Mouse (Mus musculus) limb, embryonic 11.5 days (tissue): ENCODE data around the gene Hapln1. TPM values are rescaled to one million over a fixed set of nuclear protein-coding genes. Genes with fewer than 3 reads are reported as not detected.

Source experiments
- ATAC-seq: fragments of 200-750 bp; cut with Nextera tagmentation; 2 replicates; pipeline ENCODE4 v1.8.0; 2017; ENCODE audit warnings: low read depth; ENCODE audit not compliant: insufficient number of reproducible peaks, low FRiP score, low TSS enrichment
- DNase-seq: peaks from one replicate; pipeline ENCODE4 v3.0.0-alpha.2; 2015; ENCODE audit warnings: low spot score
- H3K27ac ChIP-seq: fragments of 300-500 bp; sonication (generic); replicated peaks from 2 replicates; pipeline ENCODE4 v1.5.1; 2014; ENCODE audit warnings: low read depth, mild to moderate bottlenecking, low read length
- H3K27me3 ChIP-seq: fragments of 300-500 bp; sonication (generic); 2 replicates; pipeline ENCODE4 v1.6.1; 2014; ENCODE audit warnings: mild to moderate bottlenecking, low read length, mixed read lengths; ENCODE audit not compliant: control insufficient read depth, insufficient read depth
- H3K36me3 ChIP-seq: fragments of 300-500 bp; sonication (generic); 2 replicates; pipeline ENCODE4 v1.6.1; 2014; ENCODE audit warnings: mild to moderate bottlenecking, low read length, moderate library complexity, mixed read lengths; ENCODE audit not compliant: control insufficient read depth, insufficient read depth
- H3K4me1 ChIP-seq: fragments of 300-500 bp; sonication (generic); 2 replicates; pipeline ENCODE4 v1.6.1; 2014; ENCODE audit warnings: low read length, mixed read lengths; ENCODE audit not compliant: control insufficient read depth, insufficient read depth
- H3K4me2 ChIP-seq: fragments of 300-500 bp; sonication (generic); 2 replicates; pipeline ENCODE4 v1.6.1; 2014; ENCODE audit warnings: low read depth, mild to moderate bottlenecking, moderate library complexity; ENCODE audit not compliant: severe bottlenecking
- H3K4me3 ChIP-seq: fragments of 300-500 bp; sonication (generic); 2 replicates; pipeline ENCODE4 v1.5.1; 2014; ENCODE audit warnings: low read depth, low read length
- H3K9ac ChIP-seq: fragments of 300-500 bp; sonication (generic); 2 replicates; pipeline ENCODE4 v1.6.1; 2014; ENCODE audit warnings: mild to moderate bottlenecking, low read length
- H3K9me3 ChIP-seq: fragments of 300-500 bp; sonication (generic); 2 replicates; pipeline ENCODE4 v1.6.1; 2016; ENCODE audit warnings: low read length; ENCODE audit not compliant: control insufficient read depth
- WGBS: fragments of 180-500 bp; shearing (Covaris S2); extraction: QIAGEN DNeasy Blood & Tissue Kit; methylation state at CpG from one replicate; pipeline ENCODE4 v1.1.7; 2014; 5-methylcytosine and 5-hydroxymethylcytosine counted together
- polyA plus RNA-seq: library from polyadenylated mRNA; unstranded; fragments of >200 nt; fragmentation: Nextera tagmentation; extraction: Ambion mirVana; gene quantifications from 2 replicates; pipeline ENCODE4 v1.2.1, GENCODE M21; 2014

The Hapln1 gene
- polyA plus RNA-seq, 1 experiment from 2014 or later = 12.3 TPM

- no peaks in the 10 kb centered on the region for H3K27me3 ChIP-seq
- no peaks in the 10 kb centered on the region for H3K36me3 ChIP-seq
- DNase-seq = peak; percentile 59
- peaks cover 5% of the 10 kb centered on the region; the same call in 1 of the 2 replicates for H3K4me1 ChIP-seq
- peak overlapping the region; percentile 2; the same call in 1 of the 2 replicates for H3K4me3 ChIP-seq
- H3K9ac ChIP-seq = no peak overlapping the region
- H3K4me2 ChIP-seq = peak overlapping the region; percentile 87
- peak overlapping the region; percentile 59 for H3K27ac ChIP-seq
- WGBS = 8% methylated on average over 11 of the region's 11 CpGs
- no peaks in the 10 kb centered on the region for H3K9me3 ChIP-seq
- ATAC-seq = peak; percentile 71
Observed at GRCm38 (mm10) chr13:89540301-89540982, 846 bp downstream of the Hapln1 start.

- no peak for DNase-seq
- no peaks in the 10 kb centered on the region for H3K36me3 ChIP-seq
Observed at GRCm38 (mm10) chr13:89543003-89543402, 3.4 kb downstream of the Hapln1 start.

GRCm38 (mm10) chr13:89548203-89548740 lies 8.7 kb downstream of the Hapln1 start:
- Histone ChIP-seq H3K4me2 (no peak overlapping the region), H3K27ac (no peak overlapping the region), H3K36me3 (no peaks in the 10 kb centered on the region), H3K4me1 (no peaks in the 10 kb centered on the region), H3K9ac (no peak overlapping the region), H3K9me3 (no peaks in the 10 kb centered on the region), H3K4me3 (no peak overlapping the region), H3K27me3 (no peaks in the 10 kb centered on the region)
- WGBS = 41% methylated on average over 2 of the region's 2 CpGs
- no peak for ATAC-seq
- DNase-seq = peak; percentile 72

More at GRCm38 (mm10) chr13:89543003-89543402, 3.4 kb downstream of the Hapln1 start:
- ATAC-seq = no peak
- Histone ChIP-seq H3K4me1 (peaks cover 5% of the 10 kb centered on the region; the same call in 1 of the 2 replicates), H3K27ac (no peak overlapping the region), H3K4me2 (no peak overlapping the region), H3K9ac (no peak overlapping the region), H3K27me3 (no peaks in the 10 kb centered on the region), H3K4me3 (no peak overlapping the region), H3K9me3 (no peaks in the 10 kb centered on the region)
- 9% methylated on average over 3 of the region's 3 CpGs for WGBS

GRCm38 (mm10) chr13:89549507-89549906 lies 9.9 kb downstream of the Hapln1 start:
- no peak overlapping the region for H3K4me3 ChIP-seq
- WGBS = 58% methylated on average over 4 of the region's 4 CpGs
- no peak overlapping the region for H3K27ac ChIP-seq
- H3K27me3 ChIP-seq = no peaks in the 10 kb centered on the region
- no peak overlapping the region for H3K9ac ChIP-seq
- no peaks in the 10 kb centered on the region for H3K36me3 ChIP-seq
- ATAC-seq = no peak
- DNase-seq = no peak
- no peaks in the 10 kb centered on the region for H3K4me1 ChIP-seq
- no peaks in the 10 kb centered on the region for H3K9me3 ChIP-seq
- H3K4me2 ChIP-seq = no peak overlapping the region

- Histone ChIP-seq H3K4me3 (no peak overlapping the region), H3K9ac (no peak overlapping the region), H3K36me3 (no peaks in the 10 kb centered on the region), H3K4me1 (no peaks in the 10 kb centered on the region), H3K27ac (no peak overlapping the region), H3K27me3 (no peaks in the 10 kb centered on the region), H3K9me3 (no peaks in the 10 kb centered on the region), H3K4me2 (no peak overlapping the region)
- 26% methylated on average over 1 of the region's 1 CpGs for WGBS
- DNase-seq = peak; percentile 56
- no peak for ATAC-seq
Observed at GRCm38 (mm10) chr13:89551502-89551901, 11.9 kb downstream of the Hapln1 start.

- H3K27me3 ChIP-seq = no peaks in the 10 kb centered on the region
- ATAC-seq = no peak
- H3K9me3 ChIP-seq = no peaks in the 10 kb centered on the region
- no peak for DNase-seq
- H3K4me2 ChIP-seq = no peak overlapping the region
- no peaks in the 10 kb centered on the region for H3K36me3 ChIP-seq
- no peak overlapping the region for H3K27ac ChIP-seq
- no peak overlapping the region for H3K4me3 ChIP-seq
- H3K9ac ChIP-seq = no peak overlapping the region
- 88% methylated on average over 5 of the region's 5 CpGs for WGBS
- no peaks in the 10 kb centered on the region for H3K4me1 ChIP-seq
Observed at GRCm38 (mm10) chr13:89564518-89564917, 24.9 kb downstream of the Hapln1 start.

GRCm38 (mm10) chr13:89566300-89566699 lies 26.7 kb downstream of the Hapln1 start:
- ATAC-seq (no peak), DNase-seq (no peak)
- Histone ChIP-seq H3K9ac (no peak overlapping the region), H3K27ac (no peak overlapping the region), H3K9me3 (no peaks in the 10 kb centered on the region), H3K4me1 (no peaks in the 10 kb centered on the region), H3K27me3 (no peaks in the 10 kb centered on the region), H3K4me2 (no peak overlapping the region), H3K4me3 (no peak overlapping the region), H3K36me3 (no peaks in the 10 kb centered on the region)
- 91% methylated on average over 4 of the region's 4 CpGs for whole genome bisulfite sequencing

- Histone ChIP-seq H3K27ac (no peak overlapping the region), H3K4me3 (no peak overlapping the region), H3K9ac (no peak overlapping the region), H3K27me3 (no peaks in the 10 kb centered on the region), H3K4me1 (no peaks in the 10 kb centered on the region), H3K4me2 (no peak overlapping the region), H3K9me3 (no peaks in the 10 kb centered on the region), H3K36me3 (no peaks in the 10 kb centered on the region)
- DNase-seq (no peak), ATAC-seq (no peak)
- WGBS = 98% methylated on average over 2 of the region's 2 CpGs
Observed at GRCm38 (mm10) chr13:89579115-89579514, 39.5 kb downstream of the Hapln1 start.
